Mouse (Mus musculus): ENCODE results near the gene Atrx. TPM values are rescaled to one million over a fixed set of nuclear protein-coding genes. Genes with fewer than 3 reads are reported as not detected.

Atrx gene
- polyA plus RNA-seq, 1 experiment, result 0.38 TPM

DNA sequence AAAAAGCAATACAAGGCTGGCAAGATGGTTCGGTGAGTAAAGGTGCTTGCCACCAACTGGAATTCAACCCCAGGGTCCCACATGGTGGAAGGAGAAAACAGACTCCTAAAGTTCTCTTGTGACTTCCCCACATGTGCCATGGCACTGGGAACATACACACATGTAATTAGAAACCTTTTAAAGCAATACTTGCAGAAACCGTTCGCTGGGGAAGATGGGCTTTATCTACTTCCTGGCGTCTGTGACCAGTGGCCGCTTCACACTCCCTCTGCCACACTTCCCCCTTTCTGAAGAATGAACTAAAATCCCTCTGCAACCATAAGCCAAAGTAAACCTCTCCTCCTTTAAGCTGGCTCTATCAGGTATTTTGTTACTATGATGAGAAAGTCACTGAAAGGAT is 104.7 kb downstream of the Atrx start:
- no peak overlapping the region for H3K4me3 ChIP-seq (replicated peaks)
- TF ChIP-seq TAL1 (IDR thresholded peaks at IDR 0.05; ENCODE audit: low read length) (no peak), GATA1 (IDR thresholded peaks at IDR 0.05; ENCODE audit: low read length) (no peak)
- peaks cover 51% of the 10 kb centered on the region for H3K36me3 ChIP-seq (ENCODE audit: control insufficient read depth)
- no peaks in the 10 kb centered on the region for H3K4me1 ChIP-seq (ENCODE audit: control insufficient read depth)
- H3K27me3 ChIP-seq (ENCODE audit: control insufficient read depth), result no peaks in the 10 kb centered on the region
- H3K9me3 ChIP-seq (ENCODE audit: control insufficient read depth, low read length), result no peaks in the 10 kb centered on the region

DNA sequence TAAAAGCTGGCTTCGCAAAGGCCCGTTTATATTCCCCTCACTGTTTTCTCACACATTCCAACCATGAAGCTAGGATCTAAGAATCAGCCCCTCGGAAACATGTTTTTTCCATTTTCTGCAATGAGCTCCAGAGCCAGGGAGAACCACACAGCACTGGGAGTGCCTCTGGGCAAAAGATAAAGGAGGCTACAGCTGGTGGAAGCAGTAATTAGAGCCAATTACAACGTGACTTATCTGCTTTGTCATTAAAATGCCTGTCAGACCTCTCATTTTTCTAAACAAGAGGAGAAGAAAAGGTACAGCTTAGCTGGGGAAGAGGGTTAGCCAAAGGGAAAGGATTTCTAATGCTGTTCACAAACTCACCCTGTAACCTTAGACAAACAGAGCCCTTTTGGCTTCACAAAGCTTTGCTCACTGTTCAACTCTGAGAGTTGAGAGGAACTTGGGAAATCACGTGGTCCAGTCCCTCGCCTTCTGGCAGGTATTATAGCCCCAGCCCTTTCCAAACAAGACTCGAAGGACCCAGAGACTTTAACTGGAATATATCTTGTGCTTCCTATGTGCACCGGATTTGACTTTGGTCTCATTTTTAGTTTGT is 134.3 kb downstream of the Atrx start:
- H3K27me3 ChIP-seq (ENCODE audit: control insufficient read depth), result no peaks in the 10 kb centered on the region
- no peaks in the 10 kb centered on the region for H3K9me3 ChIP-seq (ENCODE audit: control insufficient read depth, low read length)
- TF ChIP-seq GATA1 (IDR thresholded peaks at IDR 0.05; ENCODE audit: low read length) (no peak), TAL1 (IDR thresholded peaks at IDR 0.05; ENCODE audit: low read length) (no peak)
- H3K36me3 ChIP-seq (ENCODE audit: control insufficient read depth), result peaks cover 7% of the 10 kb centered on the region
- H3K4me1 ChIP-seq (ENCODE audit: control insufficient read depth), result no peaks in the 10 kb centered on the region
- H3K4me3 ChIP-seq (replicated peaks), result no peak overlapping the region

DNA sequence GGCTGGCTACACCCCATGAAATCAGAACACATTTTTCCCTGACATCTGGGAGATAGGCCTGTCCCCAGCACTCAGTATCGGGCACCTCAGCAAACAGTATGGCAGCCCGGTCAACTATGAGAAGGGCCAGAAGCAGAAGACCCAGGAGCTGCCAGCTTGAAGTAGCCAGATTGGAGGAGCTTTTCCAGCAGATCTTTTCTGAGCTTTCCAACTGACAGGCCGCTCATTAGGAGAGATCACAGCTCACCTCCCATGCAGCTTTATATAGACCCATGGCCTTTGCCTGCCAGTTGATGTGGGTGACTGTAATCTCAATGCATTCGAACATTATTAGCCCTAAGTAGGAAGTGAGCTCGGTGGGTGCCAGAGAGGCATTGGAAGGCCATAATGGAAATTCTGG is 155.9 kb downstream of the Atrx start:
- no peaks in the 10 kb centered on the region for H3K4me1 ChIP-seq (ENCODE audit: control insufficient read depth)

DNA sequence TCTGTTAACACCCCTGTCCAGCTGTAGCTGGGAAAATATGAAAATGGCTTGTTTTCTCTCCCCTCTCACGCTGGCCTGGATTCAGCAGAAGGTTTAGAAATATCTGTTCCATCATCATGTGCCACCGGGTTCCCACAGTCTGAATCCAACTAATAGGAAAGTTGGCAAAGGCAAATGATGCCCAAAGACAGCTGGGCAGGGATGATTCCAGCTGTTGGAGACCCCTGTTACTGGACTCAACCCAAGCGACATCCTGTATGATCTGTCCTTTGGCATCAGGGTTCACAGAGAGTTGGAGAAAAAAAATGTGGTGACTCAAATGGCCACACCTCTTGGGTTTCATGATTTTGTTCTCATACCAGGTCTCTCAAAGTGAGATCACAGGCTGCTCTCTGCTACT is 161.3 kb downstream of the Atrx start:
- Histone ChIP-seq H3K9me3 (ENCODE audit: control insufficient read depth, low read length) (peaks cover 20% of the 10 kb centered on the region), H3K27me3 (ENCODE audit: control insufficient read depth) (peaks cover 53% of the 10 kb centered on the region), H3K4me1 (ENCODE audit: control insufficient read depth) (no peaks in the 10 kb centered on the region), H3K4me3 (replicated peaks) (no peak overlapping the region), H3K36me3 (ENCODE audit: control insufficient read depth) (no peaks in the 10 kb centered on the region)
- TF ChIP-seq TAL1 (IDR thresholded peaks at IDR 0.05; ENCODE audit: low read length) (no peak), GATA1 (IDR thresholded peaks at IDR 0.05; ENCODE audit: low read length) (no peak)

More for the DNA sequence above, 155.9 kb downstream of the Atrx start:
- Histone ChIP-seq H3K4me3 (replicated peaks) (no peak overlapping the region), H3K36me3 (ENCODE audit: control insufficient read depth) (no peaks in the 10 kb centered on the region), H3K27me3 (ENCODE audit: control insufficient read depth) (peaks cover under 1% of the 10 kb centered on the region; the same call in 1 of the 2 replicates), H3K9me3 (ENCODE audit: control insufficient read depth, low read length) (no peaks in the 10 kb centered on the region)
- TF ChIP-seq GATA1 (IDR thresholded peaks at IDR 0.05; ENCODE audit: low read length) (no peak), TAL1 (IDR thresholded peaks at IDR 0.05; ENCODE audit: low read length) (no peak)

DNA sequence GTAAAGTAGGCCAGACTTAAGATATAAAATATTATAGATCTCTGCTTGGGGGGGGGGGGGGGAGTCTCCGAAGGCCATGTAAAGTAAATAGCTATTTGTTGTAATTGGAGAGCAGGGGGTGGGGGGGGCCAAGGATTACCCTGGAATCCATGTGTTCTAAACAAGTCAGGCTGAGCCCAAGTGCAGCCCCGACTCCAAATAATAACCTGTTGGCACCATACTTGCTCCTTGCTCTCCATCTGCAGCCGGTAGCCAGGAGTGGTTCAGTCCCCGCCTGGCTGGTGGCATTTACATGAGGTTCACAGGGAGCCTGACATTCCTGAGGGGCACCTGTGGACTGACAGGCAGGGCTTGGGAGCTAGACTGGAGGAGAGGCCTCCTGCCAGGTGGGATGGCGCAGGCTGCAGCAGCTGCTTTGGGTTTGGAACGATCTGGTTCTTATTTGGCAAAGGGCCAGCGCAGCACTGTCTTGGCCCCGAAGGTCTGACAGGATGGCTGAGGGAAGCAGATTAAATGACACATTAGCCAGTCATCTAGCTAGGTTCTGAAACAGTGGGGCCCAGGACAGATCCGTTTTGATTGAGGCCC is 161.9 kb downstream of the Atrx start:
- H3K27me3 ChIP-seq (ENCODE audit: control insufficient read depth), result peaks cover 59% of the 10 kb centered on the region
- TF ChIP-seq TAL1 (IDR thresholded peaks at IDR 0.05; ENCODE audit: low read length) (no peak), GATA1 (IDR thresholded peaks at IDR 0.05; ENCODE audit: low read length) (no peak)
- H3K9me3 ChIP-seq (ENCODE audit: control insufficient read depth, low read length), result peaks cover 22% of the 10 kb centered on the region
- H3K4me3 ChIP-seq (replicated peaks), result no peak overlapping the region
- H3K36me3 ChIP-seq (ENCODE audit: control insufficient read depth), result no peaks in the 10 kb centered on the region
- H3K4me1 ChIP-seq (ENCODE audit: control insufficient read depth), result no peaks in the 10 kb centered on the region

DNA sequence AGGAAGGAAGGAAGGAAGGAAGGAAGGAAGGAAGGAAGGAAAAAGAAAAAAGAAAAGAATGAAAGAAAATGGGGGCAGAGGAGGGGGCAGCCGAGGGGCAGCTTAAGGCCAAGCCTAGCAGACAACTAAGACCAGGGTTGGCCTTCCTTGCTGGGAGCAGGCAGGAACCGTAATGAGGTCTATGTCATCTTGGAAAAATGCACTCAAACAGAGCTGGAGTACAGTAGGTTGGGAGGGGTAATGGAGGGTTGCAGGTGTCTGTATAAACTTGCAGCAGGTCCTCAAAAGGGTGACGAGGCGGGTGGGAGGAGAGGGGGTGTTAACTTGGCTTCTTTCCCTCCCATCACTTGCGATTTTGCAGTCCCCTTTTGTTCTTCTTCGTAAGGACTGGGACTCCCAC is 163.2 kb downstream of the Atrx start:
- Histone ChIP-seq H3K4me3 (replicated peaks) (no peak overlapping the region), H3K36me3 (ENCODE audit: control insufficient read depth) (no peaks in the 10 kb centered on the region), H3K9me3 (ENCODE audit: control insufficient read depth, low read length) (peaks cover 22% of the 10 kb centered on the region), H3K4me1 (ENCODE audit: control insufficient read depth) (no peaks in the 10 kb centered on the region), H3K27me3 (ENCODE audit: control insufficient read depth) (peaks cover 66% of the 10 kb centered on the region)
- TF ChIP-seq TAL1 (IDR thresholded peaks at IDR 0.05; ENCODE audit: low read length), result no peak
- no peak for TF ChIP-seq GATA1 (IDR thresholded peaks at IDR 0.05; ENCODE audit: low read length)

DNA sequence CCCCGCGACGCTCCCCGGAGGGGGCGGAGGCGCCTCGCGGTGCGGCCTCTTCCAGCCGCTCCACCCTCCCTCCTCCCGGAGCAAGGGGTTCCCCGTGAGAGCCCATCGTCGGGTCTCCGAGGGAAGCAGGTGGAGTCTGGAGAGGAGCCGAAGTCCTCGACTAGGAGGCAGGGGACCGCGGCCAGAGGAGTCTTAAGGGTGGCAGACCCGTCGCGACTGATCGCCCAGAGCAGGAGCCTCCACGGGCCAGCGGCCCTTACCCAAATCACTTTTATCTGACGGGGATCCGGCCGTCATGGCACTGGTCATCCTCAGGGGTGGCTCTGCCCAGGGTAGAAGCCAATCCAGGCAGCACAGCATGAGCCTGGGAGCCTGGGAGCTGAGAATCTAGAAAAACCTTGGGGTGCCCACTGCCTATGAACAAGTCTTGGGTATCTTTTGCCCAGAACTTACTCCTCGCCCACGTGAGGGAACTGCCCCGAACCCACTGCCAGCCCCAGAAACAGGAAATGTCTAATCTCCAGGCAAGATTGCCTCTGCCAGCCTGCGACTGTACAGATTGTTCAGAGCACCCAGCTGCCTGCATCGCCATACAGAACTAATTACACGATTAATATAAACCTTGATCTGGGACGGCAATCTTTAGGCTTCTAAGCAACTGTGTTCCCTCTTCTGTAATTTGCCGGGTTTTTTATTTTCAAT is 164.0 kb downstream of the Atrx start:
- H3K27me3 ChIP-seq (ENCODE audit: control insufficient read depth), result peaks cover 70% of the 10 kb centered on the region

DNA sequence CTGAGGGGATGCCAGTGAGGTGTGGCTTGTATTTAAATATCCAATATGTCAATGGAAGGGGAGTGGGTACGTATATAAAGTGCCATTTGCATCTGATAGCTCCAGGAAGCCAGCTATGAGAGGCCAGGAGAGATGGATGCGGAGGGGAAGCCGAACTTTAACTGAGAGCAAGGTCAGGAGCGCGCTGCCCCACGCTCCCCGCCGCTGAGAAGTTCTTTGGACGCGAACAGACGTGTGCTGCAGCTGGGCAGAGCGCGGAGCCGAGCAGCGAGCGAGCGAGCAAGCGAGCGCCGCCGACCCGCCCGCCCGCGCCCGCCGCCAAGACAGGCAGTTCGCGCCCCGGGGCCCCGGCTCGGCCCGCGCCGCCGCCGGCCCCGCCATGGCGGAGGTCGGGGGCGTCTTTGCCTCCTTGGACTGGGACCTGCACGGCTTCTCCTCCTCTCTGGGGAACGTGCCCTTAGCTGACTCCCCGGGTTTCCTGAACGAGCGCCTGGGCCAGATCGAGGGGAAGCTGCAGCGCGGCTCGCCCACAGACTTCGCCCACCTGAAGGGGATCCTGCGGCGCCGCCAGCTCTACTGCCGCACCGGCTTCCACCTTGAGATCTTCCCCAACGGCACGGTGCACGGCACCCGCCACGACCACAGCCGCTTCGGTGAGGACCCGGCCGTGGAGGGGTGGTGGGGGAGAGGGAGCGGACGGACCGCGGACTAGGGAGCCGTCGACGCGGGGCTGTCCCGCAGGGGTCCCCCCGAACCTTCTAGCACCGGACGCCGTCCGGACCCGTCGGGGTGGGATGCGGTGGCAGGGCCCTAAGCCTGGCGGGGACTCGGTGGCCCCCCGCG is 164.8 kb downstream of the Atrx start, which contains the start of gene Fgf16:
Gene Fgf16 (plus strand): TSS at position 118 of the 843 bp plus-strand sequence.
- no peaks in the 10 kb centered on the region for H3K4me1 ChIP-seq (ENCODE audit: control insufficient read depth)
- H3K36me3 ChIP-seq (ENCODE audit: control insufficient read depth), result no peaks in the 10 kb centered on the region
- no peak for TF ChIP-seq GATA1 (IDR thresholded peaks at IDR 0.05; ENCODE audit: low read length)
- TF ChIP-seq TAL1 (IDR thresholded peaks at IDR 0.05; ENCODE audit: low read length), result no peak
- peaks cover 22% of the 10 kb centered on the region for H3K9me3 ChIP-seq (ENCODE audit: control insufficient read depth, low read length)
- no peak within 1 kb of the TSS for H3K4me3 ChIP-seq (replicated peaks)
- H3K27me3 ChIP-seq (ENCODE audit: control insufficient read depth), result peaks cover 70% of the 10 kb centered on the region

More for the DNA sequence above, 164.0 kb downstream of the Atrx start:
- Histone ChIP-seq H3K4me1 (ENCODE audit: control insufficient read depth) (no peaks in the 10 kb centered on the region), H3K9me3 (ENCODE audit: control insufficient read depth, low read length) (peaks cover 22% of the 10 kb centered on the region), H3K36me3 (ENCODE audit: control insufficient read depth) (no peaks in the 10 kb centered on the region), H3K4me3 (replicated peaks) (no peak overlapping the region)
- no peak for TF ChIP-seq GATA1 (IDR thresholded peaks at IDR 0.05; ENCODE audit: low read length)
- TF ChIP-seq TAL1 (IDR thresholded peaks at IDR 0.05; ENCODE audit: low read length), result no peak

All from erythroblast, embryonic 14.5 days (primary cell).